Mouse (Mus musculus): Measurements from ENCODE around the gene Kcnq1. TPM values are rescaled to one million over a fixed set of nuclear protein-coding genes. Genes with fewer than 3 reads are reported as not detected.

Kcnq1 gene
- polyA plus RNA-seq, 1 experiment from 2014 or later: 10.5 TPM

GRCm38 (mm10) chr7:143364092-143364832, 258.1 kb downstream of the Kcnq1 start:
- Histone ChIP-seq H3K9me3 (ENCODE audit: control insufficient read depth) (no peaks in the 10 kb centered on the region), H3K4me1 (replicated peaks; ENCODE audit: control insufficient read depth, insufficient read depth, low read length) (0 out of 2 replicates have a peak, but pooled peaks cover 7% of the 10 kb centered on the region), H3K27ac (ENCODE audit: low read depth, low read length) (no peak overlapping the region), H3K27me3 (replicated peaks; ENCODE audit: control insufficient read depth, insufficient read depth, low read length) (no peaks in the 10 kb centered on the region), H3K9ac (ENCODE audit: low read depth, low read length) (no peak overlapping the region), H3K36me3 (ENCODE audit: control insufficient read depth, insufficient read depth) (no peaks in the 10 kb centered on the region), H3K4me2 (replicated peaks; ENCODE audit: low read depth) (no peak overlapping the region), H3K4me3 (ENCODE audit: low read depth, low read length) (no peak overlapping the region)
- no peak for TF ChIP-seq CTCF (IDR thresholded peaks at IDR 0.05; ENCODE audit: low read depth)
- no peak for ATAC-seq
- 86% methylated on average over 7 of the region's 7 CpGs for WGBS

- Histone ChIP-seq H3K27ac (ENCODE audit: low read depth, low read length) (no peak overlapping the region), H3K36me3 (ENCODE audit: control insufficient read depth, insufficient read depth) (no peaks in the 10 kb centered on the region), H3K4me1 (replicated peaks; ENCODE audit: control insufficient read depth, insufficient read depth, low read length) (0 out of 2 replicates have a peak, but pooled peaks cover 7% of the 10 kb centered on the region), H3K4me3 (ENCODE audit: low read depth, low read length) (no peak overlapping the region), H3K9ac (ENCODE audit: low read depth, low read length) (no peak overlapping the region), H3K4me2 (replicated peaks; ENCODE audit: low read depth) (no peak overlapping the region), H3K27me3 (replicated peaks; ENCODE audit: control insufficient read depth, insufficient read depth, low read length) (no peaks in the 10 kb centered on the region), H3K9me3 (ENCODE audit: control insufficient read depth) (no peaks in the 10 kb centered on the region)
- TF ChIP-seq CTCF (IDR thresholded peaks at IDR 0.05; ENCODE audit: low read depth): no peak
- peak; percentile 23; the same call in 1 of the 2 replicates for ATAC-seq
- 52% methylated on average over 8 of the region's 8 CpGs for WGBS
These were observed 259.0 kb downstream of the Kcnq1 start for GRCm38 (mm10) chr7:143364969-143365839.

- WGBS: 35% methylated on average over 20 of the region's 20 CpGs
- TF ChIP-seq CTCF (IDR thresholded peaks at IDR 0.05; ENCODE audit: low read depth): no peak
- no peak overlapping the region for H3K27ac ChIP-seq (ENCODE audit: low read depth, low read length)
- H3K4me3 ChIP-seq (ENCODE audit: low read depth, low read length): peak overlapping the region; percentile 1; the same call in 1 of the 2 replicates
- no peak overlapping the region for H3K9ac ChIP-seq (ENCODE audit: low read depth, low read length)
- no peaks in the 10 kb centered on the region for H3K27me3 ChIP-seq (replicated peaks; ENCODE audit: control insufficient read depth, insufficient read depth, low read length)
- 0 out of 2 replicates have a peak, but pooled peaks cover 7% of the 10 kb centered on the region for H3K4me1 ChIP-seq (replicated peaks; ENCODE audit: control insufficient read depth, insufficient read depth, low read length)
- H3K9me3 ChIP-seq (ENCODE audit: control insufficient read depth): no peaks in the 10 kb centered on the region
- H3K4me2 ChIP-seq (replicated peaks; ENCODE audit: low read depth): peak overlapping the region; percentile 40
- no peaks in the 10 kb centered on the region for H3K36me3 ChIP-seq (ENCODE audit: control insufficient read depth, insufficient read depth)
- ATAC-seq: peak; percentile 37; the same call in 1 of the 2 replicates
These were observed 261.5 kb downstream of the Kcnq1 start for GRCm38 (mm10) chr7:143367366-143368266.

- 0 out of 2 replicates have a peak, but pooled peaks cover 7% of the 10 kb centered on the region for H3K4me1 ChIP-seq (replicated peaks; ENCODE audit: control insufficient read depth, insufficient read depth, low read length)
- no peaks in the 10 kb centered on the region for H3K36me3 ChIP-seq (ENCODE audit: control insufficient read depth, insufficient read depth)
- H3K27me3 ChIP-seq (replicated peaks; ENCODE audit: control insufficient read depth, insufficient read depth, low read length): no peaks in the 10 kb centered on the region
- no peaks in the 10 kb centered on the region for H3K9me3 ChIP-seq (ENCODE audit: control insufficient read depth)
- no peak overlapping the region for H3K27ac ChIP-seq (ENCODE audit: low read depth, low read length)
- no peak overlapping the region for H3K9ac ChIP-seq (ENCODE audit: low read depth, low read length)
- H3K4me2 ChIP-seq (replicated peaks; ENCODE audit: low read depth): peak overlapping the region; percentile 40
- H3K4me3 ChIP-seq (ENCODE audit: low read depth, low read length): no peak overlapping the region
- no peak for TF ChIP-seq CTCF (IDR thresholded peaks at IDR 0.05; ENCODE audit: low read depth)
- WGBS: 80% methylated on average over 7 of the region's 7 CpGs
- no peak for ATAC-seq
These were observed 262.1 kb downstream of the Kcnq1 start for GRCm38 (mm10) chr7:143368267-143368643.

GRCm38 (mm10) chr7:143371336-143371735, 265.2 kb downstream of the Kcnq1 start:
- H3K27me3 ChIP-seq (replicated peaks; ENCODE audit: control insufficient read depth, insufficient read depth, low read length): no peaks in the 10 kb centered on the region
- no peak overlapping the region for H3K27ac ChIP-seq (ENCODE audit: low read depth, low read length)
- no peak overlapping the region for H3K4me3 ChIP-seq (ENCODE audit: low read depth, low read length)
- no peak overlapping the region for H3K9ac ChIP-seq (ENCODE audit: low read depth, low read length)
- no peaks in the 10 kb centered on the region for H3K9me3 ChIP-seq (ENCODE audit: control insufficient read depth)
- H3K36me3 ChIP-seq (ENCODE audit: control insufficient read depth, insufficient read depth): no peaks in the 10 kb centered on the region
- 0 out of 2 replicates have a peak, but pooled peaks cover 6% of the 10 kb centered on the region for H3K4me1 ChIP-seq (replicated peaks; ENCODE audit: control insufficient read depth, insufficient read depth, low read length)
- no peak overlapping the region for H3K4me2 ChIP-seq (replicated peaks; ENCODE audit: low read depth)
- TF ChIP-seq CTCF (IDR thresholded peaks at IDR 0.05; ENCODE audit: low read depth): no peak
- 58% methylated on average over 2 of the region's 2 CpGs for WGBS
- ATAC-seq: no peak
